Mouse (Mus musculus) thymus, postnatal 0 days (tissue): ENCODE measurements around the gene Tlk2. TPM values are rescaled to one million over a fixed set of nuclear protein-coding genes. Genes with fewer than 3 reads are reported as not detected.
A peak's percentile ranks its signal among the peaks of the same experiment; 100 is the strongest.

Experiments
- DNase-seq: peaks from one replicate; pipeline ENCODE4 v3.0.0-alpha.2; 2015; ENCODE audit warnings: low spot score
- polyA plus RNA-seq: library from polyadenylated mRNA; unstranded; fragments of >200 nt; fragmentation: Nextera tagmentation; extraction: Ambion mirVana; gene quantifications from 2 replicates; pipeline ENCODE4 v1.2.1, GENCODE M21; 2015

The Tlk2 gene
- polyA plus RNA-seq, 1 experiment from 2014 or later = 19.1 TPM

DNA sequence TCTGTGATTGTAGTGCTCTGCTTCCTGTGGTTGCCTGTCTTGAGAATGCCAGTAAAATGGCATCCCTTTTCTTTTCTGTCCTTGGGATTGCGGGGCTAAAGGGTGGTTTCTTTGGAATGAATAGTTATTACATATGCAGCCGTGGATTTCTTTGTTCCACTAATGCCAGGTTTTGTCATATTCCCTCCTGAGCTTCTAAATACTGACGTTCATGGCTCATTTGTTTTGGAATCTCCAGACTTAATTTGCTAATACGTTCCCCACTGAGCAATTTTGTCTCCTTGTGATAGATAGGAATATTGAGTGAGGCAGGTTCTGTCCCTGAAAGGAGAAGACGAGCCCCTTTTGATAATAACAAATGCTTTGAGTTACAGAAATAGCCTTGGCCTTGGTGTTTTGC is 82.5 kb downstream of the Tlk2 start:
- no peak for DNase-seq

DNA sequence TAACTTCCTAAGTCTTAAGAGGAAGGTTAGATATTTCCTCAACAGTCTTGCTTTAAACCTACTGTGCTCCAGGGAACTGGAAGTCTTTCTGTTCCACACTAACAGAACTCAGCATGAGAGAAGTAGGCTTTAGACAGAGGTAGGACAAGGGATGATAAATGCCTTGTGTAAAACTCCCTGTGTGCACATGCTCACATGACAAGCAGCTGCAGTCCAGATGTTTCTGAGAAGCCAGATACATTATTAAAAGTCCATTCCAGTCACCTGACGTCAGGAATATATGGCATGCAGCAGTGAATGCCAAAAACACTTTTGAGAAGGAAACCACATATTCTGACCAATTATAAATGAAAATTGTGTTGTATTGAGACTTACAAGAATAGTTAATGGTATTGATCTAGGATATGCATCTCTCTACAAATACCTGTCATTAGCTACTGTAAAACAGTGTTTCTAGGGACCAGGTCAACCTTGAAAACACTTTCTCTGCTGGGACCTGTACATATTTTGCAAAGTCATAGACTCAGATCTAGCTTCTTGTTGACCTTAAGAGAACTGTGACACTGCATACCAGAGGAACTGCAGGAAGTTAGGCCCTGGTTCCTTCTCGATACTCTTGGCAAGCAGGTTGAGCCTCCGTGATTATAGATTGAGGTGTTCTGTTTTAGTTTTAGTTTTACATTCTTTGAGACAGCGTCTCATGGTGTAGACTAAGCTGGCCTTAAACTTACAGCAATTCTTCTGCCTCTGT is 83.2 kb downstream of the Tlk2 start:
- DNase-seq = no peak

DNA sequence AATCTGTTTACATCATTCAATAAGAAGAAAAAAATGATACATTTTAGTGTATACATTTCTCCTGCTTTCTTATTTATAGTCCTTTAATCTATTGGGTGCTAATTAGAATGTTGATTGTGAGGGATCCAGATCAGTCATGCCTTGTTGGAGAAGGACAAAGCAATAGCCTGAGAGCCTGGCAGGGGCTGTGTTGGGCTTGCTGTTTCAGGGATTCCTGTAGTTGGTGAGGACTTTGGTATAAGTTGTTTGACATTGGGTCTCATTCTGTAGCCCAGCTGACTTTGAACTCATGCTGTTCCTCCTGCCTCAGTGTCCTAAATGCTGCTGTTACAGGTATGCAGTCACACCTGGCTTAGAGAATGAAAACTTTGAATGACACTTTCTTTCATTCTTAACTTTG is 85.9 kb downstream of the Tlk2 start:
- no peak for DNase-seq

DNA sequence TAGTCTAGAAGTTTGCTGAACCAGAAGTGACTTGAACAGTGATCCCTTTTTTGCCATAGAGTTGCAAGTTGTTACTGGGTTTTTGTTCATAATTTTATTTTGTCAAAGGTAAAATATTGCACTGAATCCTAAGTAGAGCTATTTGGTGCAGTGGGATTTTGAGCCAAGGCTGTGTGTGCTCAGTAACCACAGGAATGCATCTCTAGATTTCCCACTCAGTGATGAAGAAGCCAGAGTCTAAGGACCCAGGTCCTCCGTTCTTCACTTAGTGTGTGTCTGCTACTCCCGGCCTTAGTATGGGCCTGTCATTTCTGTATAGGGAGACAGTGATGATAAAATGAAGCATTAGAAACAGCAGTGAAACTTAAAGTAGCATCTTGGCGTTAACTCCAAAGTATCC is 86.4 kb downstream of the Tlk2 start:
- DNase-seq = no peak

DNA sequence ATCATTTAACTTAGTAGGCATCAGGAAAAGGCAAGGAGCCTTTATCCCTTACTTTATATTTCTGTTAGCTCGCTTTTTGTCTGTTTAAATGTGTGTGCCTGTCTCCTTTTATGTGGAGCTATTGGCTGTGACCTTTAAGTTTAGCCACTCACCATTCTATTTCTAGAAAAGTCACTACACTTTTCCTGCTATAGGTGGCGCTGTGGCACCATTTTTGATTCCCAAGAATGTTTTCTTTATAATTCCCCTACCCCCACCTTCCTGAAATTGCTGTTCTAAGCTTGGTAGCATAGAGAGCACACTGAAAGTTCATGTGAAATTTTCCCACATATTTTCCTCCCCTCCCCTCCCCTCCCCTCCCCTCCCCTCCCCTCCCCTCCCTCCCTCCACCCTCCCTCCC is 91.5 kb downstream of the Tlk2 start:
- peak; percentile 23 for DNase-seq

DNA sequence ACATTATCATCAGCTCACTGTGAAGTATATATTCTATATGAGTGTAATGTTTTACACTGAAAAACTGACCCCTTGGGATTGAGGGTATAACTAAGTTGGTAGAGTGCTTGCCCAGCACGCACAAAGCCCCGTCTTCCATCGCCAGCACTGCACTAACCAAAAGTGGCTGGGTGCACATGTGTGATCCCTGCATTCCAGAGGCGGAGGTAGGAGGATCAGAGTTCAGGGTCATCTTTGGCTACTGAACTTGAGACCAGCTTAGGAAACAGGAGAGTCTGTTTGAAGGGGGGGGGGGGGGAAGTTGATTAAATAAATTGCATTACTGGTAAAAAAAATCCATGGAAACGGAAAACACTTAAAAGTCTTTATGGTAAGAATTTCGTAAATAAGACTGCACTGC is 101.8 kb downstream of the Tlk2 start:
- DNase-seq = no peak

DNA sequence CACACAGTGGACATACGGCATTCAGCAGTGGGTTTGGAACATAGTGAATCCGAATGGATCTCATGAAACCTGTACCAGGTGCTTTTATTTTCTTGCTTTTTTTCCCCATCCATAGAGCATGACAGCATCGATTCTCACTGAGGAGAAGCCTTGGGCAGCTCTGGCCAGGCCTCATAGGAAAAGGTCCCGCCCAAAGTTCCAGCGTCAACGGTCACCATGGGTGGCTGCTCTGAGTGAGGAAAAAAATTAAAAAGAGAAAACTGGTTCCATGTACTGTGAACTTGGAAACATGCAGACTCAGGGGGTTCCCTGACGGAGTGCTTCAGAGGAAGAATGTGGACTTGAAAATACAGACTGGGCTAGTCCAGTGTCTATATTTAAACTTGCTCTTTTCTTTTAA is 102.7 kb downstream of the Tlk2 start:
- DNase-seq = no peak

DNA sequence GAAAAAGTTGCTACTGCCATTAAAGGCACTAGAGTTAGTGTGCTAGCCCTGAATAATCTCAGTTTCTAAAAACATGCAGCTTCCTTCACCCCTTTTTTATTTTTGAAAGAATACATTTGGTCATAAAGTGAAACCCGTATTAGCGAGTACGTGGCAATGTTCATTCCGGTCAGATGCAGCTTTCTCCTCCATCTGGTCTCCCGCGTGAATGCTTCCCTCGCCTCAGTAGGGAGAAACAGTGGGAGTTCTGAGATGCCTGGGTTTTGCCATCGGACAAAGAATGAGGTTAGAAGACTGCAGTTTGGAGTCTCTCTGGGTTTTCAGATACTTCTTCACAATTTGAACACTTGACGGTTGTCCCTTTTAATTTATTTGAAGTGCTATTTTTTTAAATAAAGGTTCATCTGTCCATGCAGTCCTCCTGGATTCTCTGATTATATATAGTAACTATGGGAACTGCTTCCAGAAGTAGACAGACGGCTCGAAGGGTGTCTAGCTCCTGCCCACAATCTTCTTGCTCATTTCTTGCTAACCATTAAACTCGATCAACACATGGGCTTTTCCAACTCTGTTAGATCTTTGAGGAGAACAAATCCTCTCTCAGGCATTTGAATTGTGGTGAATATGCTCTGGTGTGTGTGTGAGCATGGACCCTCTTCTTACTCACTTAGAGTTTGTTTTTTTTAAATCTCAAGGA is 103.3 kb downstream of the Tlk2 start:
- no peak for DNase-seq

DNA sequence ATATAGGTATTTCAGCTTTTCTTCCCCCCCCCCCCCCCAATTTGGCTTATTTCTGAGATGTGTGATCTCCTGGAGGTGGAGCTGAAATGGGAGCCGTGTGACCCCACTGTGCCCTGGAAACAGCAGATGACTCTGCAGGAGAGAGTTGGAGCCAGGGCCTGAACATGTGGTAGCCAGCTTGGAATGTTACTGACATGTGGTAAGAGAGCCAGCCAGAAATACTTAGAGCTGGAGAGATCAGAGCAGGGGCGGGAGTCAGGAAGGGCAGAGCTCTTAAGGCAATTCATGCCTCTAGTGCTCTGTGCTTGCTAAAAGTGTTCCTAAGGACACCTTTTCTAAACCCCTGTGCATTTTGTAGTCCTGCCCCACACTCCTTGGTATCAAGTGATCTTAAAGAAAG is 103.9 kb downstream of the Tlk2 start:
- no peak for DNase-seq

DNA sequence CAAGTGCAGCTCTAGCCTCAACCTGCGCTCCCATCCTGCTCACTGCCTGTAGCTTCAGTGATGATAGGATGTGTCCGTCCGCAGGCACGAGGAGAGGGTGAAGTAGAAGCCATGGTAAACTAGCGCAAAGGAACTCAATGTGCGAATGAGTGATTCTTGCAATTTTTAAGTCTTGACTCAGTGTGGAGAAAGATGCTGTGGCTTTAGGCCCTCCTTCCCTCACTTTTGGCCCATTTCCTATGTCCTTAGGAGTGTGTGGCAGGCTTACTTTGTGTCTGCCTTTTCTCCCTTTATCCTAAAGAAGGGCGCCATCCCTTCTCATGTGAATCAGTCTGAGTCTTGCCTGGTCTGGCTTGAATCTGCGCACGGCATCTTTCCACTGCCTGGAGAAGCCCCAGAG is 104.4 kb downstream of the Tlk2 start:
- DNase-seq = no peak

DNA sequence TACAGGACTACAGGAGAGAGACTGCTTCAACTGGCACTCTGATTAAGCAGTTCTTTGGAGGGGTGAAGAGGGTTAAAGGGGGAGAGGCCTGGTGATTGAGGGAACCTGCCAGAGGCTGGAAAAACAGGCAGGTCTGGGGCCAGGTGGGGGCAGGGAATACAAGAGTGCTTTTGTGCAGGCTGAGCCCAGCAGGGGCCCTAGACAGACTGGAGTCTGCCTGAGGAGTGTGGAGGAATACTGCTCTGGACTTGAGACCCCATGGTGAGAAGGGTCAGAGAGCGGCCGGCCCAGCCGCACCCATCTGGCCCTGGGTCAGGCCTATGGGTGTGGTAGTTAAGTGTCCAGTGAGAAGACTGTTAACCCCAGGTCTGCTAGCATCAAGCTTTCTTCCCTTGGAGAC is 107.1 kb downstream of the Tlk2 start:
- DNase-seq = no peak

DNA sequence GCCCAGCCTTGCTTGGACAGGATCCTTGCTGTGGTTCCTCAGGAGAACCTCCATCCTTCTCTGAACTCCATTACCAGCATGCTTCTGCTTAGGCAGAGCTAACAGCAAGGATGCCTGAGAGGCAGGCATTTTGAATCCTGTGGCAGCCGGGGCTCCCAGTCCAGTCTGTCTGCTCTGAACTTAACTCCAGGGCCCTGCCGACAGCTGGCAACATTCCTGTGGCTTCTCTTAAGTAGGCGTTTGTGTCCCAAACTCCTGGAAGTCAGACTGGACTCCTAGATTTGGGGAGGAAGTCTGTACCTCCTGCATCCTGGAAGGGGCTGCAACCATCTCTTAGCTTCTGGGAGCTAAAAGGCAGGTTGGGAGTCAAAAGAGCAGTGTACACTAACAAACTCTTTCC is 110.8 kb downstream of the Tlk2 start:
- DNase-seq = no peak

DNA sequence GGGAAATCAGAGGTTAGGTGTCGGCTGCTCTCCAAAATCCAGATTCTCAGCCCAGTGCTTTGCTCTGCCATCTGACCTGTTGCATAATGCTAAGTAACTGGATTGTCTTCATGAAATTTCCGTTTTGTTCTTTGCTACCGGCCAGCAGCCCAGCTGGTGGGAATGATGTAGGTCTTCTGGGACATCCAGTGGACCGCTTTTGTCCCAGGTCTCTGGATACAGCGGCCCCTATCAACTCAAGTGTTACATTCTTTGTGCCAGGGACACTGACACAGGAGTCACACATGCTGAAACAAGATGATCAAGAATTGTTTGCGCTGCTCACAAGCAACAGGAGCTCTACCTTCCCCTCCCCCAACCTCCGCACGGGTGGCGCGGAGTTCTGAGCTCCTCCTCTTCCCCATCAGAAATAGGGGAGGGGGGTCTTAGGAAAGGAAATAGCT is 113.1 kb downstream of the Tlk2 start:
- DNase-seq = no peak

DNA sequence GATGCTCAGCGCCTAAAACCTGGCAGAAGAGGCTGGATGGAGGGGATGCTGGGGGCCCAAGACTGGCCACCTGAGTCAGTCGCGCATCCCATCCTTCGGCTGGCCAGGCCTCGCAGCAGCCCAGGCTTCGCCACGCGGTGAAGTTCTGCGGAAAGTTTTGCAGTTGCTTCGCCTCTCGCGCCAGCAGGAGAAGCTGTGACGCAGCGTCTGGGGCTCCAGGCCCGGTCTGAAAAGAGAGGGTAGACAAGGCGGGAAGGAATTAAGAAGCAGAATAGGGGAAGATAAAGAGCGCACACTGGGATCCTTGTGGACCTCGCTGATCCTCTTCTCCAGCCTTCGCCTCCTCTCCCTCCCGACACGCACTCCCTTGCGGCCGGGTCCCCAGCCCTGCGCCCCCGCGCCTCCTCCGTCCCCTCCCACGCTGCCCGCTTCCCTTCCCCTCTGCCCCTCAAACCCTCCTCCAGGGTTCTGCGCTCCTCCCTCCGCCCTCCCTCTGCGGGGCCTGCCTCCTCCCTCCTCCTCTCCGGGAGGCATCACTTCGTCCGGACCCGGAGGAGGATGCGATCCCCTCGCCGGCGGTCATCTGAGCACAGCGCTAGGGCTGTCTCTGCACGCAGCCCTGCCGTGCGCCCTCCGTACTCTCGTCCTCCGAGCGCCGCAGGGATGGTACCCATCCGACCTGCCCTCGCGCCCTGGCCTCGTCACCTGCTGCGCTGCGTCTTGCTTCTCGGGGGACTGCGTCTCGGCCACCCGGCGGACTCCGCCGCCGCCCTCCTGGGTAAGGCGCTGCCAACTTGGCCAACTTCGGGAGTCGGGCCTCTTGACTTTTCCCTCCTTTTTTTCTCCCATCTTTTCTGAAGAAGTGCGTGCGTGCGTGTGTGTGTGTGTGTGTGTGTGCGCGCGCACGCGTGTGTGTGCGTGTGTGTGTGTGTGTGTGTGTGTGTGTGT is 113.8 kb downstream of the Tlk2 start, which contains the start of gene Mrc2:
Gene Mrc2, plus strand, starts transcription at position 520 of the 948 bp plus-strand sequence.
- DNase-seq = no peak

DNA sequence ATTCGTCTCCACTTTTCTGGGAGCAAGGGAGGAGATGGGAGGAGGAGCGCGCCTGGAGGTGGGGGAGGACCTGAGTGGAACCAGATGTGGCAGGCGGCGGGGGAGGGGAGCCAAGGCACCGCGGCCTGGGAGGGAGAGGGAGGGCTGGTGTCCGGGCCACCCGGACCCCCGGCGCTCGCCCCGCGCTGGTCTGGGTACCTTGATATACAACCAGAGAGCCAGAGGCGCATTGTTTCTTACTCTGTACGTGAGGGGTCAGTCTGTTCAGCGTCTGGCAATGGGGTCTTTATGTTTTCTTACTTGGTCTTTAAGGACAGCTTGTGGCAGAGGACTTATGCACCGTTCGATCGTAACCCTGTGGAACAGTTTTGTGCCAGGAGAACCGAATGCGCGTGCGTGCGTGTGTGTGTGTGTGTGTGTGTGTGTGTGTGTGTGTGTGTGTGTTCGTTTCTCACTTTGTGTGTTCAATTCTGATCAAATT is 114.5 kb downstream of the Tlk2 start:
- no peak for DNase-seq

DNA sequence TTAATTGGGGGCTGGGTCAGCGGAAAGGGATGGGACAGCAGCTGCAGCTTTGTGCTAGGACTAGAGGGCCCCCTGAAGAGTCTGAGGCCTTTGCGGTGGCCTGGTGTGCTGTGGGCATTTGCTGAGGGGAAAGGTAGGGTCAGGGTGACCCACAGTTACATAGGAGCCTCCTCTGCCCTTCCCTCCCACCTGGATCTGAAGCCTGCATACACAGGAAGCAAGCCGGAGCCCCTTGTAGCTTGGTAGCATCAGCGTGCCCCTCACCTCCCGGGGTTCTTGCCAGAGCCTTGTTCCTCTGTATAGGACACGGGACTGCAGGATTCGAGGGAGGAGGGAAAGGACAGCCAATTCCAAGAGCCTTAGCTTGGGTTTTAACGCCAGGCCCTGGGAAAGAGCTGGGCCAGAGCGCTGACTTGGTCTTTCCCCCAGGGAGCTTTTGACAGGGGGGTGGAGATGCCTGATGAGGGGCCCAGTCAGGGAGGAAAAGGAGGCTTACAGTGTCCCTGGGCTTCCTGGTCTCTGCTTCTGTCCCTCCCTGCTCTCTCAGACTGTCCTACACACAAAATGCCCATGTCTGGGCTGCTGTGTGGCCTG is 115.4 kb downstream of the Tlk2 start:
- DNase-seq = no peak

DNA sequence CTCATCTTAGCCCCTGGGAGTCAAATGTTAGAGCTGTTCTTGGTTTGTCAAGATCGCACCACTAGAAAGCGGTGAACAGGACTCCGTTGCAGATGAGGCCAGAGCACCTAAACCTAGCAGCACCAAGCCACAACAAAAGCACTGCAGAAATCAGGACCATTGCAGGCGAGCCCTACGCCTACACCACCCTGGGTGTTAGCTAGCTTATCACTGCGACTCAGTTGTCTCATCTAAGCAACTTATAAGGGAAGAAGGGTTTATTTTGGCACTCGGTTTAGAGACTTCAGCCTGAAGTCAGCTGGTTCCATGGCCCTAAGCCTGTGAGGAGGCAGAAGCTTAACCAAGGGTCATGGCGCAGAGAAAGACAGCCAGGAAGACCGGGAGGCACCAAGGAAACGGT is 117.5 kb downstream of the Tlk2 start:
- DNase-seq = no peak

DNA sequence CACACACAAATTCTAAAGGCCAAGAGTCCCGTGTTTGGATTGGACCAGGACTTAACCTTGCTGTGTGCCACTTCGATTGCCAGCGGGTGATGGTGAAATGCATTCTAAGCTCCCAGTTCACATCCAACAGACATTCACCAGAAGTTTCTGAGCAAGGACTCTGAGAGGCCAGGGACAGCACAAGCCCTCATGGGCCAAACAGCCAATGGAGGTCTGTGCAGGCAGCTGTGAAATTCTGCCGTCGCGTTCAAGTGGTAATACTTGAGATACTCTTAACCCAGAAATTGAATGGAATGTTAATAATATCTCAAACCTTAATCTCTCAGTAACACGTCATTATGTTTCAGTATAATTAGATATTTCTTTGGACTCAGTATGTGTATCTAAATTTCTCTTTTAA is 131.6 kb downstream of the Tlk2 start:
- no peak for DNase-seq

DNA sequence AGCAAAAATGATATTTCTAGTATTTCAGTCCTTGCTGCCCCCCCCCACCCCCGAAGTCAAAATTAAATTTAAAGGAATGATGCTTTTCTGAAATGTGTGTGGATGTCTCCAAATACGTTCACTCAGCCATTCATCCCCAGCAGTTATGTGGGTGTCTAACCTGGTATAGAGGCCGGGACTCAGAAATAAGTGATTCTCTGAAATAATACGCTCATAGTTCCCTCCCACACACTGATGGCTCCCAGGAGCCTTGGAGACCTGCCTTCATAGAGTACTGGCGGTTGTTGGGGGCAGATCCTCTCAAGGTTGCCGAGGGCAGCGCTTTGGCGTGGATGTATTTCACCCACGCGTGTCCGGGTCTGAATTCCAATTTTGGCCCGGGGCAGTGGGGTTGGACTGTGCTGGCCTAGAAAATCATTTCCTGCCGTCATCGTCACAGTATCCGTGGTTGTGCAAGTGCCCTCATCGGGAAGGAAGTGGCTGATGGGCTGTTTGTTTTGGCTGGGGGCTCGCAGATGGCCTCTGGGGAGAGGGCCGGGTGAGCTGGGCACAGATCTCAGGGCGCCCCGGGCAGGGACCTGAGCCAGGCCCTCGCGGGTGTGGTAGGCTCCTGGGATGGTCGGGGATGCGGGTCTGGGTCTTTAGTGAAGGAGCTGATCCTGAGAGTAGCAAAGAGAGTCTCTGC is 132.8 kb downstream of the Tlk2 start:
- DNase-seq = no peak

DNA sequence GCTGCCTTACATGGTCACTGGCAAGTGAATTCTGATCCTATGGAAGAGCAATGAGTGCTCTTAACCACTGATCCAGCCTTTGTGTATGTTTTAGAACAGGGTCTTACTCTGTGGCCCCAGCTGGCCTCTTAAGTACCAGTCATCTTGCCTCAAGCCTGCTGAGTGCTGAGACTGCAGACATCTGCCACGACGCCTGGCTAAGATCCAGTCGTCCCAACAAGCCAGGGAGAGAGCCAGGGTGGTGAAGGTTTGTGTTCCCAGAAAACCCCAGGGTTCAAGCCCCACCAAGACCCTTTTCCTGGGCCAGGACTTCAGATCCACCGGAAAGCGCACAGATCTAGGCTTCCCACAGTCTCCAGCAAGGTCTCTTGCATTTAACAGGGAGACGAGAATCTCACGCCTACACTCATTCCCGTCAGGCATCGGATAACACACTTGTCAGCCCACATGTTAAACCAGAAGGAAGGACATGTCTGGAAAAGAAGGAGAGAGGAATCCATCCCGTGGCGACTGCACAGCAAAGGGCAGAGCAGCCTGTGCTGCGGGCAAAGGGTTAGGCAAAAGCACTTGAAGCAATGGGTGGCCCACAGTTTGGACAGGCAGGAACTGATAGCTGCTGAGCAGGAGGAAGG is 133.8 kb downstream of the Tlk2 start:
- no peak for DNase-seq
